Mouse (Mus musculus): Measurements from ENCODE around the gene Disp1. TPM values are rescaled to one million over a fixed set of nuclear protein-coding genes. Genes with fewer than 3 reads are reported as not detected.

Disp1 gene
- total and polyA plus RNA-seq, 3 experiments: 7.3 to 10.6 (median 8.4) TPM

DNA sequence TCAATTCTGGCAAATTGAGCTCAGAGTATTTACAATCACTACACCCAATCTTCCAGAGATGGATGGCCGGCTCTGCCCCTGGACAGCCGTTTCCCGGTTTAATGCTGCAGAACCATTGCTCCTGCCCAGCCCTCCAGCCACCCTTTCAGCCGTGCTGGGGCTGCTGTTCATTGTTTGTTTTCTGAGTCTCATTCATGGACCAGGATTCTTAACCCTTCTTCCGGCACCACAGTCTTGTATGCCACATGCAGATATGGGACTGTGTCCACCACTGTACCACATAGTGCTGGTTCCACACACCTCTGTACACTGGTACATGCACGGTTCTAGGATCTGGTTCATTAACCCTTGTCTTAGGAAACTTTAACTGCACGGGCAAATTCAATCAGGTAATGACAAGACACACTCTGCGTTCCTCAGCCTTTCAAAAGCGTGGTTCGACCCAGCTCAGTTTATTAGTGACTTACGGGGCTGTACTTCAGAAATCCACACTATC, 12.4 kb upstream of the Disp1 start:
- H3K27me3 ChIP-seq (ENCODE audit: control insufficient read depth, insufficient read depth, low read length): no peaks in the 10 kb centered on the region
- H3K4me1 ChIP-seq (ENCODE audit: control insufficient read depth, insufficient read depth, low read length): no peaks in the 10 kb centered on the region; the same call in 1 of the 2 replicates
- TF ChIP-seq POLR2A (IDR thresholded peaks at IDR 0.05; ENCODE audit: insufficient read depth, low read depth, low read length): no peak
- TF ChIP-seq EP300 (IDR thresholded peaks at IDR 0.05; ENCODE audit: insufficient read depth, low read depth, low read length): no peak
- no peak for TF ChIP-seq CTCF (IDR thresholded peaks at IDR 0.05)
- WGBS: 87% methylated on average over 11 of the region's 11 CpGs
- H3K9ac ChIP-seq (ENCODE audit: low read depth, low read length): no peak overlapping the region
- intact Hi-C loops (cut with DNase I): no loop called here
- H3K36me3 ChIP-seq (ENCODE audit: control insufficient read depth, insufficient read depth, low read length): no peaks in the 10 kb centered on the region
- H3K27ac ChIP-seq: no peak overlapping the region
- DNase-seq: no peak
- no peaks in the 10 kb centered on the region for H3K79me2 ChIP-seq (replicated peaks; ENCODE audit: control insufficient read depth, insufficient read depth, low read length)
- H3K4me3 ChIP-seq: no peak overlapping the region

DNA sequence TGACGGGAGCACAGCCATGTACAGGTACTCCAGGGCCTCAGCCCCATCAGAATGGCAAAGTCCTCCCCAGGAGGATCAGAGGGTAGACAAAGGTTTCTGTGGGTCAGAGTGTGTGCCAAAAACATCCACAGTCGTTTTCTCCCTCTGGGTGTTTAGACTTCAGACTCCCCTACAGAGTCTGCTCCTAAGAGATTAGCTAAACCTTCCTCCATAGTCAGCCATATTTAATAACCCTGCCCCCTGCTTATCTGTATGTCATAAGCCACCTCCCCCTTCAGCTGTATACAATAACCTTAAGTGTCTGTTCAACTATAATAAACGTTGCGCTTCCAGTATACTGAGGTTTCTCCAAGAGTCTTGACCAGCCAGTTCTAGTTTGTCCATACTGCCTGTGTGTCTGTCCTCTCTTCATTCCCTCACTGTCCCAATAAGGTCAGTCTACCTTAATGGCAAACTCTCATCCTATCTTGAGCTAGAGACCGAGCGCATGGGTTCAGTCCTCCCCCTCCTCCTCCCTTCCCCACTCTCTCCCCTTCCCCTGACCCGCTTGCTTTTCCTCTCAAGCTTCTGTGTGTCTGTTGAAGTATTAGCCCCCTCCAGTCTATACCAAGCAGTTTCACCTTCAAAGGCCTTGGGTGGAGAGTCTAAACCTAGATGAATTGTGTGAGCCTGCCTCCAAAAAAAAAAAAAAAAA, 11.8 kb upstream of the Disp1 start:
- Histone ChIP-seq H3K9ac (ENCODE audit: low read depth, low read length) (no peak overlapping the region), H3K36me3 (ENCODE audit: control insufficient read depth, insufficient read depth, low read length) (no peaks in the 10 kb centered on the region), H3K27ac (no peak overlapping the region), H3K27me3 (ENCODE audit: control insufficient read depth, insufficient read depth, low read length) (no peaks in the 10 kb centered on the region), H3K79me2 (replicated peaks; ENCODE audit: control insufficient read depth, insufficient read depth, low read length) (no peaks in the 10 kb centered on the region), H3K4me3 (no peak overlapping the region), H3K4me1 (ENCODE audit: control insufficient read depth, insufficient read depth, low read length) (no peaks in the 10 kb centered on the region; the same call in 1 of the 2 replicates)
- DNase-seq: no peak
- no peak for TF ChIP-seq POLR2A (IDR thresholded peaks at IDR 0.05; ENCODE audit: insufficient read depth, low read depth, low read length)
- TF ChIP-seq CTCF (IDR thresholded peaks at IDR 0.05): no peak
- TF ChIP-seq EP300 (IDR thresholded peaks at IDR 0.05; ENCODE audit: insufficient read depth, low read depth, low read length): no peak
- intact Hi-C loops (cut with DNase I): no loop called here
- WGBS: 80% methylated on average over 7 of the region's 7 CpGs

DNA sequence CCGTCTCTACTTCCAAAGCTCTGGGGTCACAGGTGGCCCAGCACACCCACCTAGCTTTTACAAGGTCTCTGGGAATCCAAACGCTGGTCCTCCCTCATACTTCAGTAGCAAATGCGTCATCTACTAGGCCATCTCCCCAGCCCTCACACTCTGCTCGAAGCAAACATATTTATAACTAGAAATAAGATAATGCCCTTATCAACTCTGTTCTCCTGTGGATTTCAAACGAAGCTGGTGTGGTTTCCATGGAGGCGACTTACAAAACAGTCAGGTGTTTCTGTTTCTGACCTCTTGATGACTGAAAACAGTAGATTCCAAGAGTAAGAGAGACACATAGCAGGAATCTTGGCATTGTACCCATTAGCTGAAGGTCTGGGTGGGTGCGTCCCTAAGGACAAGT, 6.1 kb upstream of the Disp1 start:
- H3K36me3 ChIP-seq (ENCODE audit: control insufficient read depth, insufficient read depth, low read length): no peaks in the 10 kb centered on the region
- H3K9ac ChIP-seq (ENCODE audit: low read depth, low read length): no peak overlapping the region
- H3K27me3 ChIP-seq (ENCODE audit: control insufficient read depth, insufficient read depth, low read length): no peaks in the 10 kb centered on the region
- H3K4me1 ChIP-seq (ENCODE audit: control insufficient read depth, insufficient read depth, low read length): no peaks in the 10 kb centered on the region
- no peak for DNase-seq
- H3K4me3 ChIP-seq: no peak overlapping the region
- 68% methylated on average over 7 of the region's 7 CpGs for WGBS
- no peak overlapping the region for H3K27ac ChIP-seq
- no peaks in the 10 kb centered on the region for H3K79me2 ChIP-seq (replicated peaks; ENCODE audit: control insufficient read depth, insufficient read depth, low read length)
- intact Hi-C loops (cut with DNase I): no loop called here
- no peak for TF ChIP-seq POLR2A (IDR thresholded peaks at IDR 0.05; ENCODE audit: insufficient read depth, low read depth, low read length)
- no peak for TF ChIP-seq EP300 (IDR thresholded peaks at IDR 0.05; ENCODE audit: insufficient read depth, low read depth, low read length)

DNA sequence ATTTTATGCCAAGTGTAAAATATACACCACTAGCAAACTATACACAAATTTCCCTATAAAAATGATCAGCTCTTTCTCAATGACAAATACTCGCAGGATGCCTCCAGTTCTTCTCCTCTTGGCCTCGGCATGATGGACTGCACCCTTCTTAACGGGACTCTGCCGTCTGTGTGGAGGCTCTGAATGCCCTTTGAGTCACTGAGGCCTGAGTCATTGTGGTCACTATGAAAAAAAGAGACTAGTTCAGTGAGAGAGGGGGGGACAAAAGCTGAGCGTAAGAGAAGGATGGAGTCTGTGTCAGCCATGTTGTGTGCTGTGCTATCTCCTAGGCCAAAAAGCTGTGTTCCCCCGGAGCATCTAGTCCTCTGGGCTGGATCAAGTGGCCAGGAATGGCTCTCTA, 2.3 kb downstream of the Disp1 start:
- peaks cover 6% of the 10 kb centered on the region for H3K36me3 ChIP-seq (ENCODE audit: control insufficient read depth, insufficient read depth, low read length)
- DNase-seq: no peak
- 90% methylated on average over 6 of the region's 6 CpGs for WGBS
- H3K9ac ChIP-seq (ENCODE audit: low read depth, low read length): no peak overlapping the region
- H3K79me2 ChIP-seq (replicated peaks; ENCODE audit: control insufficient read depth, insufficient read depth, low read length): no peaks in the 10 kb centered on the region
- no peak overlapping the region for H3K27ac ChIP-seq
- no peaks in the 10 kb centered on the region for H3K27me3 ChIP-seq (ENCODE audit: control insufficient read depth, insufficient read depth, low read length)
- H3K4me1 ChIP-seq (ENCODE audit: control insufficient read depth, insufficient read depth, low read length): peaks cover 6% of the 10 kb centered on the region
- TF ChIP-seq EP300 (IDR thresholded peaks at IDR 0.05; ENCODE audit: insufficient read depth, low read depth, low read length) (no peak), CTCF (IDR thresholded peaks at IDR 0.05) (no peak), POLR2A (IDR thresholded peaks at IDR 0.05; ENCODE audit: insufficient read depth, low read depth, low read length) (no peak)
- intact Hi-C loops (cut with DNase I): loop anchor here (10.0 kb wide), 1 partner anchor 74 kb away; no protein-coding TSS in a partner anchor
- H3K4me3 ChIP-seq: no peak overlapping the region

DNA sequence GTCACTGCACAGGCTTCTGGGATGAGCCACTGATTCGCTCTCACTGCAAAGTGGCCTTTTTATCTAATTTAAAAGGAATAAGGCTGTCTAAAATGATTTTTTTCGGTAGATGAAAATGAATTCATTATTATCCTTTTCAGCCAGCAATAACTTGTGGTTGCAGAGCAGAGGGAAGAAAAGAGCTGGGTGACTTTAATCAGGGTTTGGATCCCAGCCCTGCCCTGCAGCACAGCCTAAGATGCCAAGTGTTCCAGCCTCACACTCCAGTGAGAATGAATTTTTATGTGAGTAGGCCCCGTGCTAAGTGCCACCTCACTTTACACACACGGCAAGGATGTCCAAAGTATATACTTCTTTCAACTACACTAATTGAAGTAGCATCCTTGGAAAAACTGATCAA, 4.6 kb downstream of the Disp1 start:
- Histone ChIP-seq H3K4me3 (no peak overlapping the region), H3K27me3 (ENCODE audit: control insufficient read depth, insufficient read depth, low read length) (no peaks in the 10 kb centered on the region), H3K36me3 (ENCODE audit: control insufficient read depth, insufficient read depth, low read length) (peaks cover 6% of the 10 kb centered on the region), H3K9ac (ENCODE audit: low read depth, low read length) (no peak overlapping the region), H3K79me2 (replicated peaks; ENCODE audit: control insufficient read depth, insufficient read depth, low read length) (no peaks in the 10 kb centered on the region), H3K4me1 (ENCODE audit: control insufficient read depth, insufficient read depth, low read length) (peaks cover 8% of the 10 kb centered on the region), H3K27ac (no peak overlapping the region)
- no peak for TF ChIP-seq CTCF (IDR thresholded peaks at IDR 0.05)
- no peak for TF ChIP-seq POLR2A (IDR thresholded peaks at IDR 0.05; ENCODE audit: insufficient read depth, low read depth, low read length)
- WGBS: 74% methylated on average over 4 of the region's 4 CpGs
- intact Hi-C loops (cut with DNase I): loop anchor here (10.0 kb wide), 1 partner anchor 72 kb away; no protein-coding TSS in a partner anchor
- no peak for DNase-seq

DNA sequence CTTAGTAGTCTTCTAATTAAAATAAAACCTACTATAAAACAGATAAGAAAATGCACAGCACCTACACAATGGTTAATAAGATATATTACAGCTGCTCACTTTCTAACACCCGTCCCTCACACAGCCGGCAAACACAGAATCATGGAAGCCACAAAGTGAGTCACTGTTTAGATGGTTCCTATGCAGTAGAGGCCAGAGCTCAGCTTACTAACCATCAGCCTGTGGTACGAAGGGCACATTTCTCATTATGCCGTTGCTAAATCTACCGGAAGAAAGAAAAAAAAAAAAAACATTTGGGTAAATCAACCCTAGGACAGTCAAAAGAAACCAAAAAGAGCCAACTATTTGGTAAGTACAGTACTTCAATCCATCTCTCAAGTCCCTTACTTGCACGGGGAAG, 5.6 kb downstream of the Disp1 start:
- TF ChIP-seq CTCF (IDR thresholded peaks at IDR 0.05) (no peak), EP300 (IDR thresholded peaks at IDR 0.05; ENCODE audit: insufficient read depth, low read depth, low read length) (no peak), POLR2A (IDR thresholded peaks at IDR 0.05; ENCODE audit: insufficient read depth, low read depth, low read length) (no peak)
- H3K27me3 ChIP-seq (ENCODE audit: control insufficient read depth, insufficient read depth, low read length): no peaks in the 10 kb centered on the region

More for the DNA sequence above, 5.6 kb downstream of the Disp1 start:
- Histone ChIP-seq H3K27ac (no peak overlapping the region), H3K4me1 (ENCODE audit: control insufficient read depth, insufficient read depth, low read length) (peaks cover 6% of the 10 kb centered on the region), H3K4me3 (no peak overlapping the region), H3K36me3 (ENCODE audit: control insufficient read depth, insufficient read depth, low read length) (peaks cover 6% of the 10 kb centered on the region), H3K79me2 (replicated peaks; ENCODE audit: control insufficient read depth, insufficient read depth, low read length) (0 out of 2 replicates have a peak, but pooled peaks cover 1% of the 10 kb centered on the region), H3K9ac (ENCODE audit: low read depth, low read length) (no peak overlapping the region)
- no peak for DNase-seq
- intact Hi-C loops (cut with DNase I): loop anchor here (10.0 kb wide), 1 partner anchor 71 kb away; no protein-coding TSS in a partner anchor
- 94% methylated on average over 6 of the region's 6 CpGs for WGBS

Data from heart, adult 2 months (tissue).